Mouse (Mus musculus): ENCODE measurements around the gene Kdm6b. TPM values are rescaled to one million over a fixed set of nuclear protein-coding genes. Genes with fewer than 3 reads are reported as not detected.
"Not testable (repeated sequence)": the region's sequence is repeated elsewhere in the genome, so short reads cannot be mapped to it uniquely, and the experiment has no call there.

Gene Kdm6b
- total RNA-seq, 2 experiments from 2014 or later = 28.2 to 32.2 TPM

DNA sequence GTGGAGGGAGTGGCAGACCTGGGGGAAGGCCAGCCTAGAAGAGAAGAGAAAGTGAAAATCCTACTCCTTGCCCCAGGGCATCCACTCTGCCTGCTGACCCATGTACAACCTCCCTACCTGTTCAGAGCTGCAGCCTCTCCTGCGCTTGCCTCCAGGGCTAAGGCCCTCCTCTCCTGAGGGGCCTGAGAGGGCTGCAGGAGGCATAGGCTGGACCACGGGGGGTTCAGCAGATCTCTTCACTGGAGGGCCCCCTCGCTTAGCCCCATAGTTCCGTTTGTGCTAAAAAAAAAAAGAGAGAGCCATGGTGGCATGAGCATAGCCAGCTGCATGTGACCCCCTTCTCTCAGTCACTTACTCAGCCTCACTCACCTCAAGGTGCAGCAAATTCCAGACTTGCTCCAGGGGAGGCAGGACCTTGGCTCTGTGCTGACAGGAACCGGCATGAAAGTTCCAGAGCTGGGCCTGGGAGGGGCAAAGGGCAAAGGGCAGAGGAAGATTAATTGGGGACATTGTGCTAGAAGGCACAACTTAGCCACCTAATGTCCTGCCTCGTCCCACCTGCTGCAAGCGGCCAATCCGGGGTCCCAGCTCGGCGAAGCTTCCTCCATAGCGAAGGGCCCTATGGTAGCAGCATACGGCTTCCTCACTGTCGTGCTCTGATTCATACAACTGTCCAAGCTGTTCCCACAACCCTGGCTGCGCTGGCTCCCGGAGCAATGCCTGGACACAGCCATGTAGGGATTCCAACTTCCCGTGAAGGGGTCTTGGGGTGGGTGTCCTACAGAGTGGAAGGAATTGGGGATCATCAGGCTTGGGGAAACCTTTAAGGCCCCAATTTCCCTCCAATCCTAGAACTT lies 6.4 kb downstream of the Kdm6b start:
- no peak for DNase-seq (ENCODE audit: low spot score in 2 of 2)

- DNase-seq (ENCODE audit: low spot score in 2 of 2) = no peak
Observed at GRCm38 (mm10) chr11:69406282-69406681, 7.2 kb downstream of the Kdm6b start.

DNA sequence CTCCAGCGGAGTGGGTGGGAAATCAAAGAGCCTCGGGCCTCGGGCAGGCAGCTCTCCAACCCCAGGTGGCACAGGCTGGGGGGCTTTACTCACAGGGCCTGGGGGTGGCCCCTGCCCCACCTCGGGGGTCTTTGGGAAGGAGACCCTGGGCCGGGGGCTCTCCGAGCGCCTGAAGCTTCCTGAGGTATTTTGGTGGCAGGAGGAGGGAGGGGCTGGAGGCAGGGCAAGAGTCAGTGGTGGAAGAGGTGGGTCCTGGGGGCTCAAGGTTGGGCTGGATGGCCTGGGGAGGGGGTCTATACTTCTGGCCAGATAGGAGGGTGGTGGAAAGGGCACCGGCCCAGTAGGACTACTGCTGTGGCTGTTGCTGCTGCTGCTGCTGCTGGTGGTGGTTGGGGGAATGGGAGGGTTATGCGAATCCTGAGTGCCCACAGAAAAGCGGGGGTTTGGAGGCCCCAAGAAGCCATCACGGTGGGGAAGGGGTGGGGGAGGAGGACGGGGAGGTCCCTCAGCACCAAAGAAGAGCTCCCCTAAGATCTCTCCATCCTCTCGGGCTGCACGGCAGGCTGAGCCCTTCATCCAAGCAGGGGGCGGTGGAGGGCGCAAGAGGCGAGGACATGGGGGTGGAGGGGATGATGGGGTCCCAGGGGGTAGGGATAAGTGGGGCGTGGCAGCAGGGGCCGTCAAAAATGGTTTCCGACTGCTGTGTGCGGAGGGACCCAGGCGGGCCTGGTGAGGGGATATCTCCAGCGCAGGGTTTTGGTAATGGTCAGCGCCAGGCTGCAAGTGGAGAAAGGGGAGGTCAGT lies 7.9 kb downstream of the Kdm6b start:
- DNase-seq (ENCODE audit: low spot score in 2 of 2) = no peak

GRCm38 (mm10) chr11:69404595-69405396 lies 8.7 kb downstream of the Kdm6b start:
- DNase-seq (ENCODE audit: low spot score in 2 of 2) = no peak

DNA sequence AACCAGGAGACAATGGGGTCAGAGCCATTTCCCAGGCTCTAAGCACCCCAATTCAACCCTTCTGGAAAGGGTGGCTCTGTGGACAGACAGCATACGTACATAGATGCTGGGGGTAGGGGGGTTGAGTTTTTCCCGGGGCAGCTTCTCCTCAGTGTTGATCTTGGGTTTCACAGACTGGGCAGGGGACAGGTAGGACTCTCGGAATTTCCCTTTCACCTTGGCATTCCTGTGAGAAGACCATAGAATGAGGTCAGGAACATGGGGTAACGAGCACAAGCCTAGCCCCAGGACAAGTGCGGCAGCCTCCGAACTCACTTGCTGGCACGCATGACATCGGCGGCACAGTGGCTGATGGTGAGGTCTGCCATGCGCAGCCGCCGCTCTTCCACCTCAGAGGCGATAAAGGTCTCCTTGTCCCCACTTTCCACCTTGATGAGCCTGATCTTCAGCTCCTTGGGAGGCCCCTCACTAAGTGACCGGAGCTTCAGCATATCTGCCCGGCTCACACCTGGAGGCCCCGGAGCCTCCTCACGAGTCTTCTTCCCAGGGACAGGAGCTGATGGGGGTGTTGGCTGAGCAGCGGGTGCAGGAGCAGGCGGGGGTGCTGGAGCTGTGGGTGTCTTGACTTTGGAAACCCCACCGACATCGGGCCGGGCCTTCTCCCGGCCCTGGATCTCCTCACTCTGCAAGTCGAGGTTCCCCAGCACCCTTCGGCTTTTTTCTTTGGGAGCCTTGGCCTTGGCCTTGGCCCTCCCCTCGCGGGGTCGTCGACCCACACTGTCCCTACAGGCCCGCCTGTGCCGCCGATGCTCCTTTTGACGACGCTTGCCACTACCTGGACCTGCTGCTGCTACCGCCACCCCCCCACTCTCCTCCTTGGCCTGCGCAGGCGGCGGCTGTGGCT lies 9.5 kb downstream of the Kdm6b start:
- DNase-seq (ENCODE audit: low spot score in 2 of 2) = no peak

GRCm38 (mm10) chr11:69401987-69402386 lies 11.5 kb downstream of the Kdm6b start:
- no peak for DNase-seq (ENCODE audit: low spot score in 2 of 2)

DNA sequence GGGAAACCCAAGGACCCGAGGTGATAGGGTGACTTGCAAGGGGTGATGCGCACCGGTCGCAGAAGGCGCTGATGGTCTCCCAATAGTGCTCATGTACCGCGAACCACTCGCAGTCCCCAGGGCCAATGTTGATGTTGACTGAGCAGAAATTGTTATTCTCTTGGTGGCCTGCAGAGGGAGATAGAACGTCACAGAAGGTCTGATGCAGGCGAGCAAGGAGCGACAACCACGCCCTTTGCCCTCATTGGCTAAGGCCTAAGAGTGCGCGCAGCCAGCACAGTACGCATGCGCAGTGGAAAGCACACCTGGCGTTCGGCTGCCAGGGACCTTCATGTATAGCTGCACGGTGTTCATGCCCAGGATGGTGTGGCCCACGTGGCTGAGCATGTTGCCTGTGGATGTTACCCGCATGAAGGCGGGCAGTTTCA lies 12.3 kb downstream of the Kdm6b start:
- peak; percentile 90 to 93 for DNase-seq (ENCODE audit: low spot score in 2 of 2)

GRCm38 (mm10) chr11:69400083-69400850 lies 13.2 kb downstream of the Kdm6b start:
- no peak for DNase-seq (ENCODE audit: low spot score in 2 of 2)

DNA sequence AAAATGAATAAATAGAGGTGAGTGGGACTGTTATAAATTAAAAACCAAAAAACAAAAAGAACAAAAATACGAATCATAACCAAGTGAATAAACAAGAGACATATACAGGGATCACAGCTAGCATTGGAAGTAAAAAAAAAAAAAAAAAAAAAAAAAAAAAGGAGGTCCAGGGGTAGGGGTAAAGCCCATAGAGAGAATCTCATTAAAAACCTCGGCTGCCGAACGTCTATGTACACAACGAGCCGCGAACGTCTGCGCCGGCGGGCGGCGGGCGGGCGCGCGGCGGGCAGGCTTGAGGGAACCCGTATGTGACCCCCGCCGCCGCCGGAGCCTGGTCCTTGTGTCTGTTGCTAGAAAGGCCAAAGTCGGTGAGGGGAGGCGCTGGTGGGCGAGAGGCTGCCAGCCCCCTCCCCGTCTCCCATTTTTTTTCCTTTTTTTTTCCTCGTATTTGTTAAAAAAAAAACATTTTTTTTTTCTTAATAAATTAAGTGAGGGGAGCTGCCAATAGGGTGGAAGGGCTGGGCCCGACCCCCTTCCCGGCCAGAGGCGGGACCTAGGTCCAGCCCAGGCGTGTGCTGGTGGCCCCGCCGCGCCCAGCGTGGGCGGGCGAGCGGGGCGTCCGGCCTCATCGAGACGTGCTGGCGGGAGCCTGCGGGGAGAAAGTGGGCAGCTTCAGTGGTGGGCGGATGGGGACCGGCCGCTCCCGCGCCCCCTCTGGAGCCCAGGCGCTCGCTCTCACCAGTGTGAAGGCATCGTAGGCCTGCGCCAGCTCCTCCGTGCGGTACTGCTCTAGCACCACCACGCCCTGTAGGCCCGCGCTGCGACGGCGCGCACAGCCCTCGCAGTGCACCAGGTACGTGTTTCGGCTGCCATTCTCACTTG lies 14.0 kb downstream of the Kdm6b start:
- no peak for DNase-seq (ENCODE audit: low spot score in 2 of 2)

DNA sequence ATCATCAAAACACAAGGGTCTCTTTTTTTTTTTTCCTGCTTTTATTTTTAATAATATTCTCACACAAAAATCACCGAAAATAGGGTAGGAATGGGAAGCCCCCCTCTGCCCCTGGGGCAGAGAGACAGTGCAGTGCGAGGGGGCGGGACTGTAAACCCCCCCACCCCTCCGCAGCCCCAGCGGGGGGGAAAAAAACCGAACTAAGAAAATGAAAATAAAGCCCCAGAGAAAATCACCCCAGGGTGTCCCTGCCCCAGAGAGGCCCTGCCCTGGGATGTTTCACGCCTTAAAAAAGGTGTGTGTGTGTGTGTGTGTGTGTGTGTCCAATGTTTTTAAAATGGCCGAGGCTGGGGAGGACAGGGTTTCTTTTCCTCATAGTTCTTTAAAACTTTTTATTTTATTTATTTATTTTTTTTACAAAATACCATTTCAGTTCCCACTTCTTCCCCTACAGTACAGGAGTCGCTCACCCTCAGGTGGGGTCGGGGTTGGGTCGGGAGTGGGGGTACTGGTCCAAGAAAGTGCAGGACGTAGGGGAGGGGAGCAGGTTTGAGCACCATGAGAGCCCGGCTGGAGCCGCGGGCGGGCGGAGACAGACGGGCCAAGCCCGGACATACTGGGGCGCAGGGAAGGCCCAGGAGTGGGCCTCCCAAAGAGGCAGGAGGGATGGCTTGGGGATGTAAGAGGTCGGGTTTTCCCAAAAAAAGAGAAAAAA lies 14.8 kb downstream of the Kdm6b start:
- no peak for DNase-seq (ENCODE audit: low spot score in 2 of 2)

DNA sequence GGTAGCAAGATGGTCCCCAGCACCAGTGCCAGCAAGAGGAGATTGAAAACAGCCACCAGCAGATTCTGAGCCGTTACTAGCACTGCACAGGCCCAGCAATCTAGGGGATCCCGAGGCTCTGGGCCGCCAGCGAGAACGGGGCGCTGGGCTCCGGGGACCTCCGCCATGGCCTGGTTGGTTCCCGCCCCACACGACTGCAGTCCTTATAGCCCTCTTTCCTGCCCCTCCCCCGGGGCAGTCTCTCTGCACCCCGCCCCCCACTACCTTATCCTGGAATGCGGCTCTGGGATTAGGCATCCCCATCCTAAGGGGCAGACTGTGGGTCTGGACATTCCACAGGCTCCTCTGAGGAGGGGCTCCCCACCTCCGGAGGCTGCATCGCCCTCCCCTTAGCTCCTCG lies 15.4 kb downstream of the Kdm6b start, which contains the start of gene Tmem88:
Gene Tmem88 (minus strand): TSS at position 176 of the 400 bp plus-strand sequence.
- DNase-seq (ENCODE audit: low spot score in 2 of 2) = no peak

DNA sequence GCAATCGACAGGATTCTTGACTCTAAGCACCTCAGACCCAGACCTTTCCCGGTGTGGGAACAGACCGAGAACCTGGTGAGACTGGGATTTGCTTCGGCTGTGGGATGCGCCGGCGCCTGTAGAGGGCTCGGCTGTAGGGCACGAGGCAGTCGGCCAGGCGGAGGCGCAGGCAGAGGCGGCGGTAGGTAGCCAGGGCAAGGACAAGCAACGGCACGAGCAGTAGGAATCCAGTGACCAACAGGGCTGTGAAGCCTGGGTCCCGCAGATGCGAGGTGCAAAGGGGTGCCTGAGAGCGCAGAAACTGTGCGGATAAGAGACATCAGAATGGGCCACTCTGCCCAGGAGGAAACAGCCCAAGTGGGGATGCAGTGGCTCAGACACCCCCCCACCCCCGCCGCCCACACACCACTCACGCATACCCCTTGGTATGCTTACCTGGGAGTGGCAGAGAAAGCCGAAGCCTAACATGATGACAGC lies 15.9 kb downstream of the Kdm6b start:
- peak in 1 of 2 experiments; percentile 51 for DNase-seq (ENCODE audit: low spot score in 2 of 2)

DNA sequence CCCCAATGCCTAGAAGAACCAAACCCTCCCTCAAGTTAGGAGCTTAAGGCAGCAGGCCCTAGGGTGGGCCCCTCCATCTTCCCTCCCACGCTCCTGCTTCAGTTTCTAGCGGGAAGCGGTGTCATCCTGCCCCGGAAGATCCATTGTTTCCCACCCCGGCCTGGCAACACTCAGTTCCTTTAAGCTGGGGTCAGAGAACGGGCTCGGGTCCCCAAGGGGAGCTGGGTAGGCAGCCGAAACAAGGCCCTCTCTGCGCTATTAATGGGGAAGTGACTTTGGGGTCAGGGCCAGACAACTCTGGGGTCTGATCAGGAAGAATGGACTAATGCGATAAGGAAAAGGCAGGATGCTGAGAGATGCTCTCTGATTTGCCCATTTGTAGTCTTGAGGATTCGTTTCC lies 16.7 kb downstream of the Kdm6b start:
- DNase-seq (ENCODE audit: low spot score in 2 of 2) = no peak

- peak; percentile 91 to 94 for DNase-seq (ENCODE audit: low spot score in 2 of 2)
Observed at GRCm38 (mm10) chr11:69395634-69396373, 17.7 kb downstream of the Kdm6b start.

DNA sequence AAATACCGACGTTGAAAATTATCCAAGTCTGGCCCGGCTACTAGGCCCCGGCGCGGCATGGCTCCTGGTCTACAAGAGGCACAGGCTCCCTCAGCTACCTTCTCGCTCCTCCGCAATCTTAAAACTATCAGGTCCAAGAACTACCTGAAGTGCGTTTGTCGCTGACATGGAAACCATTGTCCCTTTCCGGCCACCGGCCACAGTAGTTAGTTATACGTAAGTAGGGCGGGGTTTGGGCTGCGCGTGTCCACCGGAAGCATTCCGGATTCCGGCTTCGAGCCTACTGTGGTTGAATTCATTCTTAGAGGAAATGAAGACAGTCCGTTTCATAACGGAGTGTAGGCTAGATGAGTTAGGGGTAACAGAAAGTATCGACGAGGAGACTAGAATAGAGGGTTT lies 18.2 kb downstream of the Kdm6b start, which contains the start of the genes Naa38 and Cyb5d1:
Gene Naa38 (plus strand): TSS at position 253 of the 399 bp plus-strand sequence.
Gene Cyb5d1 (minus strand): TSS at position 397 of the 399 bp plus-strand sequence.
- peak; percentile 91 to 92 for DNase-seq (ENCODE audit: low spot score in 2 of 2)

DNA sequence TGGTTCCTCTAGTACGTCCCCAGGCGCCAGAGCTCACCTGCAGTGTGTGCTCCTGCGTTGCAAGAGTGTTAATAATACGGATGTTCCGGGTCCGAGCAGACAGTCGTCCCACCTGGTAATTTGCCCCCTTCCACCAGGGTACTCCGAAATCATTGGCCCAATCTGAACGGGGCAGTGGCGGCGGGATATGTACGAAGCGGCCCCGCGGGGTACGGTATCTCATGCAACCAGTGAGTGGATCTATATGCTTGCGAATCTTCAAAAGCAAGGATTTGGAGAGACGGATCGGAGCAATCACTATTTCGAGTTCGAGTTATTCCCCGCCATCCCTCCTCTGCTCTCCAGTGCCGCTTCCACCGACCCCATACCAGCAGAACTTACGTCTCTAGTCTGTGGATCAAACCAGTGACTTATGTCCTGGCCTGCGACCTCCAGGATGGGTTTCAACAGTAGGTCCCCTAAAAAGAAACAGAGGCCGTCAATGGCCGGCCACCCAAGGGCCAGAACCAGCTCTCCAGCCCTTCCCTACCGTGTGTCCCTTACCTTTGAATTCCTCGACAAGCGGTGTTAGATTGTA lies 18.8 kb downstream of the Kdm6b start:
- DNase-seq (ENCODE audit: low spot score in 2 of 2) = not testable (repeated sequence)
